Mouse (Mus musculus) brain, embryonic 14.5 days (tissue): ENCODE results near the gene Slc25a21. TPM values are rescaled to one million over a fixed set of nuclear protein-coding genes. Genes with fewer than 3 reads are reported as not detected.
A peak's percentile ranks its signal among the peaks of the same experiment; 100 is the strongest.

Source experiments
- DNase-seq: peaks from one replicate; pipeline ENCODE4 v3.0.0-alpha.2; 2011; ENCODE audit warnings: low read depth
- CTCF ChIP-seq: fragments of 200-500 bp; IDR thresholded peaks from 2 replicates; pipeline ENCODE4 v1.5.1; 2012; ENCODE audit warnings: inconsistent platforms, mild to moderate bottlenecking, moderate library complexity, borderline replicate concordance; ENCODE audit not compliant: insufficient read depth, insufficient read length; ENCODE audit errors: extremely low read depth
- POLR2A ChIP-seq: fragments of 200-500 bp; IDR thresholded peaks from 2 replicates; pipeline ENCODE4 v1.6.1; 2012; ENCODE audit warnings: mild to moderate bottlenecking, inconsistent platforms, borderline replicate concordance; ENCODE audit not compliant: poor library complexity, insufficient read depth, insufficient read length, severe bottlenecking; ENCODE audit errors: extremely low read depth
- polyA plus RNA-seq: library from polyadenylated mRNA; depleted of rRNA; stranded (reverse); fragments of >200 nt; gene quantifications from 2 replicates; pipeline ENCODE4 v1.2.3, GENCODE M21; 2012

Gene Slc25a21
- polyA plus RNA-seq, 1 experiment: not detected

DNA sequence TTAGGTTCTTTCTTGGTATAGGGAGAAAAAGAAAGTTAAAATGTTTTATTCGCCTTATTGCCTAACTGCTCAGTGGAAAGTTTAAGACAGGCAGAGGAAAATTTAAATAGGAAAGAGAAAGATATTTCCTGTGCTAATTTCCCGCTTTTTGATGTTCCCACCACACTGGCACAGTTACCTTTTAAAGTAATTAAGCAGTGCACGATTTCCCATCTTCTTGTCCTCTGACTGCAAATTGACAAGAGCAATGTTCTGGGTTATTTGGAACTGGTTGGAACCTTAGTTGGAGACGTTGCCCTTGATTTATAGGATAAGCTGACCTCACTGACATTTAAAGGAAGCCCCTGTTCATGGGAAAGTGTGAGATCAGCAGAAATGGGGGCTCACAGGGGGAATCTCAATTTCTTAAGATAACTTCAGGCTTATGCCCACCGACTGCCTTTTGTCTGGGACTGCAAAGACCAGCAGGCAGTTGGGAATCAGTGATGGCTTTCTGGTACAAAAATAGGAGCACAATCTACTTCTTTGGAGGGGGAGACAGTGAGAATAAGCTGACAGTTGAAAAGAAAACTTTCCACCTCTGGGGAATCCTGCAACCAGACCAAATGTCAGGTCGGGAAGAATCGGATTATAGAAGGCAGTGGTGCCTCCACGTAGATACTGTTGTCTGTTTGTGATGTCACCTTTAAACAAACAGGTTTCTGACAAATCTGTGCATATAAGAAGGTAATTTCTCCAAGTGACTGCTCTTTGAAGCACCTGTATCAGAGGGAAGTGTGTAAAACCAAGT lies 498.9 kb downstream of the Slc25a21 start:
- TF ChIP-seq CTCF (no peak), POLR2A (no peak)
- peak; percentile 30 for DNase-seq

DNA sequence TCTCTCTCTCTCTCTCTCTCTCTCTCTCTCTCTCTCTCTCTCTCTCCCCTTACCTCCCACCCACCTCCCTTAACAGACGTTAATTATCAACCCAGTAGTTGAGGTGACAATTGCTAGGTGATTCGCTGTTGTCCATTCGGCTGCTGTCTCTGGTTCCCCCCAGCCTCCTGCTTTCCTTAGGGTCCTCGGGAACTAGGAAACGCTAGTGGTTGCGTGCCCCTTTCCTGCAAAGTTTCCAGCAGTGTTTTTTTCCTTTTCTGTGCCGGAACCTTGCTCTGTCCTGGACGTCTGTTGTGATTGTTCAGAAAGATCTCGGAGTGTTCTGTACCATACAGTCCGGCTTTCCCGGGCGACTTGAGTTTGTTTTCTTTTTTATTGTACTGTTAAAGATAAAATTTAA lies 499.5 kb downstream of the Slc25a21 start:
- TF ChIP-seq POLR2A: no peak
- no peak for TF ChIP-seq CTCF

GRCm38 (mm10) chr12:56697011-56697740 lies 500.1 kb downstream of the Slc25a21 start:
- TF ChIP-seq POLR2A (no peak), CTCF (no peak)
- no peak for DNase-seq

More for the DNA sequence above, 499.5 kb downstream of the Slc25a21 start:
- no peak for DNase-seq

GRCm38 (mm10) chr12:56696174-56697010 lies 500.9 kb downstream of the Slc25a21 start:
- DNase-seq: peak; percentile 57
- TF ChIP-seq POLR2A (no peak), CTCF (no peak; the same call in 1 of the 2 replicates)

GRCm38 (mm10) chr12:56695358-56696173 lies 501.7 kb downstream of the Slc25a21 start:
- TF ChIP-seq POLR2A (no peak), CTCF (no peak)
- DNase-seq: peak; percentile 91

GRCm38 (mm10) chr12:56694936-56695335 lies 502.3 kb downstream of the Slc25a21 start:
- DNase-seq: no peak
- no peak for TF ChIP-seq POLR2A
- no peak for TF ChIP-seq CTCF

DNA sequence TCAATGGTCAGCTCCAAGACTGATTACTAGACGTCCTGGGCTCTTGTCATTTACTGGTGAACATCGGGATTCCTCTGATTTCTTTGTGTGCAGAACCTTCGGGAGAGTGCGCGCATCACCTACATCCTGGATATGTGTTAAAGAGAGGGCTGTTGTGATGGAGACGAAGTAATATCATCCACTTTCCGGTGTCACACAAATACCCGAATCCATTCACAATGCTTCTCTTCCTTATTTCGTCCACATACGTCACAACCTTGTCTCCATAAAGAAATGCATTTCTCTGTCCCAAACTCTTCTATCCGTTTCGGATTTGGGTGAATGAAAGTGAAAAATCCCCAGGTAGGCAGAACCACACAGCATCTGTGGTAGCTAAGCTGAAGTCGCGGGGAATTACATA lies 502.9 kb downstream of the Slc25a21 start:
- no peak for DNase-seq
- TF ChIP-seq CTCF: no peak
- TF ChIP-seq POLR2A: no peak

DNA sequence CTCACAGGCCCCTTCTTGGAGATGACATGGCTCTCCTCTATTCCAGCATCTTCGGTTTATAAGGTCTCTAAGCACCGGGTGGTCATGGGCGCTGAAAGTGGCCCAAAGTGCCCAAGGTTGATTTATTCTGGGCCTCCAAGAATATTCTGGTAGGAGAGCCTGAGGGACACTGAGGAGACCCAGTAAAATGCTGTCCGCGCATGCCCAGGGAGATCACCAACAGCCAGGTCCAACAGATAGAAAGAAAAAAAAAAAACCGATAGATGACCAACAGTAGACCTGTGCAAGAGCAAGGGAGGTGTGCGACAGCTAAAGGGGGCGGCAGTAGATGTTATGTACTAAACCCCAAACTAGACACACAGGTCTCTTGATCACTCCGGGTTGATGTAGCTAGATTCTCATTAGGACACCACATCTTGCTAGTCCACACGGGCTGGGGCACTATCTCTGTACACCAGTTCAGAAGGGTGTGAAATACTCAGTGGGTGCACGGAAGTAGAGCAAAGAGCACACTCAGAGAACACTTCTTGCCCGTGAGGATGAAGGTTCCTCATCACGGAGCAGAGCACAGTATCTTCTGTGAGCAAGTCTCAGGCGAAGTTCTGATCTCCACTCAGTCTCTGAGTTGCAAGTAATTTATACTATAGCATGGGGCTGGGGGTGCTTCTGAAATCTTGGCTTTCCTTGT lies 503.7 kb downstream of the Slc25a21 start:
- TF ChIP-seq POLR2A: no peak
- no peak for TF ChIP-seq CTCF
- DNase-seq: no peak

- peak; percentile 26 for DNase-seq
Observed at GRCm38 (mm10) chr12:56692536-56692935, 504.7 kb downstream of the Slc25a21 start.

More at GRCm38 (mm10) chr12:56692536-56692935, 504.7 kb downstream of the Slc25a21 start:
- TF ChIP-seq POLR2A (no peak), CTCF (no peak)
